Mouse (Mus musculus): ENCODE results near the gene Spata31d1a.

GRCm38 (mm10) chr13:59671521-59671920, 38.6 kb downstream of the Spata31d1a start:
- TF ChIP-seq EP300 (IDR thresholded peaks at IDR 0.05) (no peak), CTCF (IDR thresholded peaks at IDR 0.05) (no peak)
